Mouse (Mus musculus) lung, embryonic 16.5 days (tissue): ENCODE measurements around the gene Nxf3. TPM values are rescaled to one million over a fixed set of nuclear protein-coding genes. Genes with fewer than 3 reads are reported as not detected.

ENCODE experiments used
- ATAC-seq: fragments of 200-750 bp; cut with Nextera tagmentation; 2 replicates; pipeline ENCODE4 v1.8.0; 2017; ENCODE audit warnings: low read depth, mild to moderate bottlenecking, moderate library complexity
- H3K27ac ChIP-seq: fragments of 300-500 bp; sonication (generic); 2 replicates; pipeline ENCODE4 v1.5.1; 2014; ENCODE audit warnings: mild to moderate bottlenecking, control low read depth, low read length
- H3K27me3 ChIP-seq: fragments of 300-500 bp; sonication (generic); 2 replicates; pipeline ENCODE4 v1.6.1; 2014; ENCODE audit warnings: low read depth, low read length, mixed read lengths; ENCODE audit not compliant: control insufficient read depth, insufficient read depth
- H3K36me3 ChIP-seq: fragments of 300-500 bp; sonication (generic); 2 replicates; pipeline ENCODE4 v1.6.1; 2014; ENCODE audit warnings: low read length; ENCODE audit not compliant: control insufficient read depth, insufficient read depth
- H3K4me1 ChIP-seq: fragments of 300-500 bp; sonication (generic); replicated peaks from 2 replicates; pipeline ENCODE4 v1.6.1; 2014; ENCODE audit warnings: low read length, mixed read lengths; ENCODE audit not compliant: control insufficient read depth, insufficient read depth
- H3K4me2 ChIP-seq: fragments of 300-500 bp; sonication (generic); 2 replicates; pipeline ENCODE4 v1.6.1; 2014; ENCODE audit warnings: low read depth, low read length, control low read depth
- H3K4me3 ChIP-seq: fragments of 300-500 bp; sonication (generic); 2 replicates; pipeline ENCODE4 v1.5.1; 2014; ENCODE audit warnings: mild to moderate bottlenecking, low read length, control low read depth
- H3K9ac ChIP-seq: fragments of 300-500 bp; sonication (generic); 2 replicates; pipeline ENCODE4 v1.6.1; 2014; ENCODE audit warnings: low read length, control low read depth
- H3K9me3 ChIP-seq: fragments of 300-500 bp; sonication (generic); 2 replicates; pipeline ENCODE4 v1.6.1; 2016; ENCODE audit warnings: low read length; ENCODE audit not compliant: control insufficient read depth
- WGBS: fragments of 180-500 bp; shearing (Covaris S2); extraction: QIAGEN DNeasy Blood & Tissue Kit; methylation state at CpG from one replicate; pipeline ENCODE4 v1.1.7; 2014; 5-methylcytosine and 5-hydroxymethylcytosine counted together
- polyA plus RNA-seq: library from polyadenylated mRNA; unstranded; fragments of >200 nt; fragmentation: Nextera tagmentation; extraction: Ambion mirVana; gene quantifications from 2 replicates; pipeline ENCODE4 v1.2.1, GENCODE M21; 2015

The Nxf3 gene
- polyA plus RNA-seq, 1 experiment from 2014 or later = 0.08 TPM

GRCm38 (mm10) chrX:136030331-136030730 is 54.7 kb downstream of the Nxf3 start:
- no peak for ATAC-seq
- H3K27ac ChIP-seq = no peak overlapping the region
- no peaks in the 10 kb centered on the region for H3K4me1 ChIP-seq
- H3K27me3 ChIP-seq = no peaks in the 10 kb centered on the region
- no peak overlapping the region for H3K9ac ChIP-seq
- no peak overlapping the region for H3K4me3 ChIP-seq
- no peaks in the 10 kb centered on the region for H3K9me3 ChIP-seq
- no peak overlapping the region for H3K4me2 ChIP-seq
- H3K36me3 ChIP-seq = no peaks in the 10 kb centered on the region
- WGBS = 52% methylated on average over 1 of the region's 1 CpGs

Other genes starting within 250 kb of the Nxf3 start
- 18.0 and 19.1 TPM in 2 replicates for gene Gprasp2, start 246.2 kb downstream of the Nxf3 start, polyA plus RNA-seq
- gene Arxes2, start 91.4 kb downstream of the Nxf3 start, polyA plus RNA-seq = 44.3 and 48.4 TPM in 2 replicates
- 13.2 and 17.7 TPM in 2 replicates for gene Arxes1, start 51.9 kb downstream of the Nxf3 start, polyA plus RNA-seq
- gene Bex2, start 17.0 kb downstream of the Nxf3 start, polyA plus RNA-seq = 56.8 and 57.7 TPM in 2 replicates
- 165 and 173 TPM in 2 replicates for gene Bex4, start 53.7 kb upstream of the Nxf3 start, polyA plus RNA-seq
- gene Tceal8, start 87.1 kb upstream of the Nxf3 start, polyA plus RNA-seq = 187 and 208 TPM in 2 replicates
- 3.6 and 4.7 TPM in 2 replicates for gene Tceal5, start 118.6 kb upstream of the Nxf3 start, polyA plus RNA-seq
- 7.4 and 21.7 TPM in 2 replicates for gene Tceal7, start 129.5 kb upstream of the Nxf3 start, polyA plus RNA-seq
- 79.2 and 82.0 TPM in 2 replicates for gene Bex1, start 130.3 kb upstream of the Nxf3 start, polyA plus RNA-seq
- 634 and 677 TPM in 2 replicates for gene Tceal9, start 159.8 kb upstream of the Nxf3 start, polyA plus RNA-seq
- 412 and 444 TPM in 2 replicates for gene Bex3, start 185.0 kb upstream of the Nxf3 start, polyA plus RNA-seq